Comparison of ENCODE assay signal across 19 mouse cellular contexts in the genomic region with DNA sequence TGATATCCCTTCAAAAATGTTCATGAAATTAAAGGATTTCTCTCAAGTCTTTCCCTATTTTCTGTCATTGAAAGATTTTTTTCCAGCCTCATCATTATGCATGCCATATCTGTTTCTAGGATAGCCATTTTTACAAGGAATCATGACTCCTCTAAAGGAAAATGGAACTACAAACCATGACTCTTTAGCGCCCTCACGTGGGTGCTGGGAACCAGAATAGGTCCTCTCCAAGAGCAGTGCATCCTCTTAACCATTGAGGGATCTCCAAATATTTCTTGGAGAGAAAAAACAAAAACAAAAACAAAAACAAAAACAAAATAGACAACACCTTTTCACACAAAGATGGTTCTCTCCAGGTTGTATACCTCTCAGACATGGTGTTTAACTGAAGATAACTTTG.
DNase-seq lines count a peak whose midpoint lies in the region; ATAC-seq and TF ChIP-seq lines count a peak whose summit lies in the region.
"Had no signal": no experiment of that assay in that cellular context is flagged by ENCODE, and none has a peak within 500 bp of the region (broad histone marks: within the 10 kb centered on the region; RNA-seq: fewer than 3 reads in every experiment).

No protein-coding gene starts in this region.

- no peaks in the 10 kb centered on the region for H3K4me1 ChIP-seq in intestine, postnatal 0 days (replicated peaks; ENCODE audit: control insufficient read depth, insufficient read depth, low read length)
- H3K4me1 ChIP-seq in intestine, embryonic 16.5 days (ENCODE audit: control insufficient read depth, insufficient read depth, low read length), result no peaks in the 10 kb centered on the region
- no peaks in the 10 kb centered on the region for H3K4me1 ChIP-seq in midbrain, embryonic 16.5 days (ENCODE audit: control insufficient read depth, insufficient read depth, low read length)
- H3K4me1 ChIP-seq: heart, embryonic 15.5 days; kidney, embryonic 15.5 days; limb, embryonic 10.5 days; midbrain, embryonic 15.5 days; neural tube, embryonic 12.5 days had no signal

- no peak for ATAC-seq in intestine, postnatal 0 days
- ATAC-seq in intestine, embryonic 16.5 days, result no peak
- no peak for ATAC-seq in midbrain, embryonic 16.5 days
- ATAC-seq: hindbrain, embryonic 16.5 days; midbrain, embryonic 15.5 days had no signal

- 23% methylated on average over 2 of the region's 2 CpGs for WGBS in intestine, postnatal 0 days
- WGBS in intestine, embryonic 16.5 days, result 14% methylated on average over 2 of the region's 2 CpGs
- 14% methylated on average over 2 of the region's 2 CpGs for WGBS in midbrain, embryonic 16.5 days

- TF ChIP-seq CTCF in intestine, postnatal 0 days (IDR thresholded peaks at IDR 0.05; ENCODE audit: low read depth), result 0 out of 2 replicates have a peak, but pooled peaks have one; percentile 4

- H3K4me3 ChIP-seq in intestine, postnatal 0 days (ENCODE audit: low read depth, low read length), result no peak overlapping the region
- no peak overlapping the region for H3K4me3 ChIP-seq in intestine, embryonic 16.5 days (ENCODE audit: low read length)
- no peak overlapping the region for H3K4me3 ChIP-seq in midbrain, embryonic 16.5 days (ENCODE audit: low read depth, low read length)
- H3K4me3 ChIP-seq: heart, embryonic 15.5 days; kidney, embryonic 15.5 days; limb, embryonic 10.5 days; midbrain, embryonic 15.5 days; neural tube, embryonic 12.5 days had no signal

- no peak overlapping the region for H3K4me2 ChIP-seq in intestine, postnatal 0 days (replicated peaks; ENCODE audit: low read depth)
- H3K4me2 ChIP-seq in intestine, embryonic 16.5 days (ENCODE audit: low read depth, low read length), result no peak overlapping the region
- H3K4me2 ChIP-seq in midbrain, embryonic 16.5 days (ENCODE audit: low read length), result no peak overlapping the region
- H3K4me2 ChIP-seq: heart, embryonic 15.5 days; kidney, embryonic 15.5 days; midbrain, embryonic 15.5 days; neural tube, embryonic 12.5 days had no signal

- H3K9me3 ChIP-seq in intestine, postnatal 0 days (ENCODE audit: control insufficient read depth), result no peaks in the 10 kb centered on the region
- H3K9me3 ChIP-seq in intestine, embryonic 16.5 days (ENCODE audit: control insufficient read depth, low read length), result no peaks in the 10 kb centered on the region
- no peaks in the 10 kb centered on the region for H3K9me3 ChIP-seq in midbrain, embryonic 16.5 days (replicated peaks; ENCODE audit: control insufficient read depth, low read length, poor library complexity, severe bottlenecking)
- H3K9me3 ChIP-seq: heart, embryonic 15.5 days; kidney, embryonic 15.5 days; limb, embryonic 10.5 days; midbrain, embryonic 15.5 days; neural tube, embryonic 12.5 days had no signal

- H3K9ac ChIP-seq in intestine, postnatal 0 days (ENCODE audit: low read depth, low read length), result no peak overlapping the region
- H3K9ac ChIP-seq in intestine, embryonic 16.5 days (ENCODE audit: low read depth, low read length), result no peak overlapping the region
- H3K9ac ChIP-seq in midbrain, embryonic 16.5 days (ENCODE audit: low read depth, low read length), result no peak overlapping the region
- H3K9ac ChIP-seq: heart, embryonic 15.5 days; kidney, embryonic 15.5 days; midbrain, embryonic 15.5 days; neural tube, embryonic 12.5 days had no signal

- DNase-seq in retina, embryonic 14.5 days (ENCODE audit: low spot score), result peak; percentile 28
- DNase-seq in retina, postnatal 1 day, result no peak
- peak; percentile 45 for DNase-seq in NIH3T3 (ENCODE audit: low read depth)
- no peak for DNase-seq in ovary, adult 18-20 months (ENCODE audit: low spot score)
- DNase-seq: adrenal gland, adult 8-10 months; cerebellum, adult 11 months; gastrocnemius, postnatal 36 days; thymus, postnatal 25 days had no signal

- no peak overlapping the region for H3K27ac ChIP-seq in intestine, postnatal 0 days (ENCODE audit: low read depth, low read length)
- no peak overlapping the region for H3K27ac ChIP-seq in intestine, embryonic 16.5 days (ENCODE audit: low read length)
- no peak overlapping the region for H3K27ac ChIP-seq in midbrain, embryonic 16.5 days (ENCODE audit: low read length)
- H3K27ac ChIP-seq: heart, embryonic 15.5 days; kidney, embryonic 15.5 days; limb, embryonic 10.5 days; midbrain, embryonic 15.5 days; neural tube, embryonic 12.5 days; stomach, postnatal 0 days had no signal

- H3K27me3 ChIP-seq in intestine, postnatal 0 days (replicated peaks; ENCODE audit: control insufficient read depth, insufficient read depth, low read length), result no peaks in the 10 kb centered on the region
- no peaks in the 10 kb centered on the region for H3K27me3 ChIP-seq in intestine, embryonic 16.5 days (replicated peaks; ENCODE audit: control insufficient read depth, insufficient read depth, low read length)
- no peaks in the 10 kb centered on the region for H3K27me3 ChIP-seq in midbrain, embryonic 16.5 days (ENCODE audit: control insufficient read depth, insufficient read depth, low read depth, low read length)
- H3K27me3 ChIP-seq: heart, embryonic 15.5 days; kidney, embryonic 15.5 days; midbrain, embryonic 15.5 days; neural tube, embryonic 12.5 days had no signal

- no peaks in the 10 kb centered on the region for H3K36me3 ChIP-seq in intestine, postnatal 0 days (ENCODE audit: control insufficient read depth, insufficient read depth)
- H3K36me3 ChIP-seq in intestine, embryonic 16.5 days (ENCODE audit: control insufficient read depth, insufficient read depth, low read length), result no peaks in the 10 kb centered on the region
- H3K36me3 ChIP-seq in midbrain, embryonic 16.5 days (ENCODE audit: control insufficient read depth, insufficient read depth, low read length), result no peaks in the 10 kb centered on the region
- H3K36me3 ChIP-seq: G1E; heart, embryonic 15.5 days; kidney, embryonic 15.5 days; limb, embryonic 10.5 days; midbrain, embryonic 15.5 days; neural tube, embryonic 12.5 days had no signal

Comparison
In these comparisons a context has a peak if more than half of its experiments do, and no peak if none do; other contexts are left out.
1. DNase-seq: peak in retina, embryonic 14.5 days (single experiment) and NIH3T3 (single experiment); none in retina, postnatal 1 day (single experiment) and ovary, adult 18-20 months (single experiment).